16 mouse cellular contexts compared by ENCODE assay signal in genomic region chr5:43885060-43885820, GRCm38 (mm10). TPM values are rescaled to one million over a fixed set of nuclear protein-coding genes. Genes with fewer than 3 reads are reported as not detected.
DNase-seq lines count a peak whose midpoint lies in the region; ATAC-seq lines count a peak whose summit lies in the region.
"Had no signal": no experiment of that assay in that cellular context is flagged by ENCODE, and none has a peak within 500 bp of the region (broad histone marks: within the 10 kb centered on the region; RNA-seq: fewer than 3 reads in every experiment).

No protein-coding gene starts in this region.

- 18% methylated on average over 3 of the region's 3 CpGs for WGBS in limb, embryonic 13.5 days

- no peak overlapping the region for H3K9ac ChIP-seq in limb, embryonic 13.5 days
- H3K9ac ChIP-seq: midbrain, embryonic 13.5 days had no signal

- no peaks in the 10 kb centered on the region for H3K27me3 ChIP-seq in limb, embryonic 13.5 days
- H3K27me3 ChIP-seq: midbrain, embryonic 13.5 days had no signal

- no peak overlapping the region for H3K4me2 ChIP-seq in limb, embryonic 13.5 days (replicated peaks)
- H3K4me2 ChIP-seq: midbrain, embryonic 13.5 days had no signal

- H3K4me1 ChIP-seq in limb, embryonic 13.5 days: peaks cover 9% of the 10 kb centered on the region; the same call in 1 of the 2 replicates
- H3K4me1 ChIP-seq: midbrain, embryonic 13.5 days had no signal

- no peak for ATAC-seq in limb, embryonic 13.5 days (ENCODE audit: low FRiP score, low read depth)
- ATAC-seq: midbrain, embryonic 13.5 days had no signal

- peak overlapping the region; percentile 40; the same call in 1 of the 2 replicates for H3K27ac ChIP-seq in limb, embryonic 13.5 days
- H3K27ac ChIP-seq: layer of hippocampus, adult 2 months; left cerebral cortex, adult 2 months; midbrain, embryonic 13.5 days had no signal

- H3K4me3 ChIP-seq in limb, embryonic 13.5 days: no peak overlapping the region
- H3K4me3 ChIP-seq: layer of hippocampus, adult 2 months; left cerebral cortex, adult 2 months; midbrain, embryonic 13.5 days had no signal

- no peaks in the 10 kb centered on the region for H3K9me3 ChIP-seq in limb, embryonic 13.5 days
- H3K9me3 ChIP-seq: midbrain, embryonic 13.5 days had no signal

- peak; percentile 88 for DNase-seq in A20 (ENCODE audit: low read depth, low spot score)
- peak; percentile 58 to 66 for DNase-seq in B cell, adult 2 months
- DNase-seq in embryo, embryonic 11 days: peak; percentile 54
- DNase-seq in layer of hippocampus, adult 11-12 months (ENCODE audit: low spot score): no peak
- no peak for DNase-seq in frontal cortex, postnatal 25 days (ENCODE audit: low spot score in 2 of 2)
- DNase-seq in urinary bladder, postnatal 36 days (ENCODE audit: low spot score in 2 of 2): no peak
- DNase-seq: adrenal gland, adult 2 months; cerebellum, adult 11 months; kidney, adult 9 months; liver; lung, postnatal 14 days; spleen, adult 18-20 months had no signal

- no peaks in the 10 kb centered on the region for H3K36me3 ChIP-seq in limb, embryonic 13.5 days
- H3K36me3 ChIP-seq: midbrain, embryonic 13.5 days had no signal

RNA-seq across cellular contexts. Expression of gene Cd38, which starts 16.9 kb away (rescaled TPM):
- polyA plus RNA-seq in limb, embryonic 13.5 days (2015; fragmentation: Nextera tagmentation; extraction: Ambion mirVana): 9.6 and 10.0 TPM in 2 replicates

RNA-seq across cellular contexts. Expression of gene Gm7879, which starts 27.7 kb away (rescaled TPM):
- polyA plus RNA-seq in limb, embryonic 13.5 days (2015; fragmentation: Nextera tagmentation; extraction: Ambion mirVana): 0.57 TPM in 1 of 2 replicates, not detected in the other
- polyA plus RNA-seq: adrenal gland, adult 2 months had no signal

Comparison
In these comparisons a context has a peak if more than half of its experiments do, and no peak if none do; other contexts are left out.
1. DNase-seq: peak in A20 (single experiment), B cell, adult 2 months (2 of 2) and embryo, embryonic 11 days (single experiment); none in layer of hippocampus, adult 11-12 months (single experiment), frontal cortex, postnatal 25 days (0 of 2) and urinary bladder, postnatal 36 days (0 of 2).